Mouse (Mus musculus) forebrain, embryonic 14.5 days (tissue): ENCODE results near the gene Foxp1. TPM values are rescaled to one million over a fixed set of nuclear protein-coding genes. Genes with fewer than 3 reads are reported as not detected.
A peak's percentile ranks its signal among the peaks of the same experiment; 100 is the strongest.

Experiments
- ATAC-seq: fragments of 200-750 bp; cut with Nextera tagmentation; 2 replicates; pipeline ENCODE4 v1.8.0; 2017; ENCODE audit warnings: mild to moderate bottlenecking, moderate library complexity
- DNase-seq: peaks from one replicate; pipeline ENCODE4 v3.0.0-alpha.2; 2015; ENCODE audit warnings: low spot score
- H3K27ac ChIP-seq: fragments of 300-500 bp; sonication (generic); 2 replicates; pipeline ENCODE4 v1.5.1; 2014; ENCODE audit warnings: low read depth, mild to moderate bottlenecking, control low read depth, low read length, moderate library complexity
- H3K27me3 ChIP-seq: fragments of 300-500 bp; sonication (generic); replicated peaks from 2 replicates; pipeline ENCODE4 v1.6.1; 2014; ENCODE audit warnings: low read length, control low read depth, mixed read lengths; ENCODE audit not compliant: control insufficient read depth, insufficient read depth
- H3K36me3 ChIP-seq: fragments of 300-500 bp; sonication (generic); 2 replicates; pipeline ENCODE4 v1.6.1; 2014; ENCODE audit warnings: low read length, control low read depth; ENCODE audit not compliant: control insufficient read depth, insufficient read depth
- H3K4me1 ChIP-seq: fragments of 300-500 bp; sonication (generic); 2 replicates; pipeline ENCODE4 v1.6.1; 2014; ENCODE audit warnings: antibody characterized with exemption, low read length, control low read depth; ENCODE audit not compliant: control insufficient read depth, insufficient read depth
- H3K4me2 ChIP-seq: fragments of 300-500 bp; sonication (generic); 2 replicates; pipeline ENCODE4 v1.6.1; 2014; ENCODE audit warnings: mild to moderate bottlenecking, control low read depth, low read length
- H3K4me3 ChIP-seq: fragments of 300-500 bp; sonication (generic); 2 replicates; pipeline ENCODE4 v1.5.1; 2014; ENCODE audit warnings: low read depth, low read length, control low read depth
- H3K9ac ChIP-seq: fragments of 300-500 bp; sonication (generic); 2 replicates; pipeline ENCODE4 v1.6.1; 2014; ENCODE audit warnings: mild to moderate bottlenecking, low read length, control low read depth, moderate library complexity
- H3K9me3 ChIP-seq: fragments of 300-500 bp; sonication (generic); replicated peaks from 2 replicates; pipeline ENCODE4 v1.6.1; 2016; ENCODE audit warnings: low read length, control low read depth, mixed read lengths; ENCODE audit not compliant: control insufficient read depth
- WGBS: fragments of 180-500 bp; shearing (Covaris S2); extraction: QIAGEN DNeasy Blood & Tissue Kit; methylation state at CpG from one replicate; pipeline ENCODE4 v1.1.7; 2014; 5-methylcytosine and 5-hydroxymethylcytosine counted together
- polyA plus RNA-seq: library from polyadenylated mRNA; unstranded; fragments of >200 nt; fragmentation: Nextera tagmentation; extraction: Ambion mirVana; gene quantifications from 2 replicates; pipeline ENCODE4 v1.2.1, GENCODE M21; 2014

Foxp1 gene
- 63.3 and 89.2 TPM in 2 replicates for polyA plus RNA-seq

GRCm38 (mm10) chr6:99522359-99523108, at the start of gene Foxp1:
Gene Foxp1, minus strand, starts transcription at chr6:99522721.
- ATAC-seq (peak; percentile 66), DNase-seq (peak; percentile 93)
- Histone ChIP-seq H3K9ac (peak within 1 kb of the TSS; percentile 96), H3K27ac (peak within 1 kb of the TSS; percentile 100), H3K4me2 (peak within 1 kb of the TSS; percentile 98), H3K4me1 (0 out of 2 replicates have a peak, but pooled peaks cover 3% of the 10 kb centered on the region), H3K27me3 (no peaks in the 10 kb centered on the region), H3K36me3 (no peaks in the 10 kb centered on the region), H3K9me3 (peaks cover 5% of the 10 kb centered on the region), H3K4me3 (peak within 1 kb of the TSS; percentile 77)
- under 1% methylated on average over 66 of the region's 72 CpGs for whole genome bisulfite sequencing

DNA sequence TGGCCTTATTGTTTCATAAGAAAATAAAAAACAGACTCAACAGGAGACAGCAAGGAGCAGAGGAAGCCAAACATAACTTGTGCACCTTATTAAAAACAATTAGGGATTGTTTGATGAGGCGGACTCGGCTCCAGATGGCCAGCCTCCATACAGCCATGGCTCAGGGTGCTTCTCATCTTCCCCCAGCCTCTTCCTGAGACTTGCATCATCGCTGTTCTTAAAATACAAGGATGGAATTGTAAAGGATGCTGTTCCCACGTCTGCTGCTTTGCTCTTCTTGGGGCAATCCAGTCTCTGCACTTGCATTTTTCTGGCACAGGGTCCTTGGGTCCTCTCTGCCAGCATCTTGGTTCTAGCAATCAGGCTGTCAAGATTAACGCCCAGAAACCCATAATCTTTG, 49.5 kb upstream of the Foxp1 start:
- DNase-seq: no peak
- Histone ChIP-seq H3K27ac (no peak overlapping the region), H3K9ac (no peak overlapping the region), H3K36me3 (no peaks in the 10 kb centered on the region), H3K9me3 (no peaks in the 10 kb centered on the region), H3K4me2 (no peak overlapping the region), H3K27me3 (no peaks in the 10 kb centered on the region), H3K4me3 (no peak overlapping the region), H3K4me1 (no peaks in the 10 kb centered on the region)
- WGBS: 74% methylated on average over 5 of the region's 5 CpGs
- no peak for ATAC-seq

DNA sequence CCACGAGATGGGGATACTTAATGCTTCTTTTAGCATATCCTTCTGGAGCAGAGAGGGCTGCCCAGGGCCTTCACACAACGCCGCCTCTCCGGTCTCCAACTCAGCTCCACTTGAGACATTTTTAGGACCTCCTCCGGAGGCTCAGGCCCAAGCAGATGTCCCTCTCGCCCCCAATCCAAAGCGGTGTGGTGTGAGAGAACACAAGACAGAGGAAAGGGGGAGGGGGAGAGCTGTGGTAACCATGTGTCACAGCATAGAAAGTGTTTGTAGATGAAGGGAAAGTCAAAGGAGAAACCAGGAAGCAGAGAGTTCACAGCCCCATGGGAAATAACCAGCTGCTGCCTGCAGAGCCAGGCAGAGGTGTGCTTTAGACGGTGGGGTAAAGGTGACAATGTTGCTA, 44.4 kb upstream of the Foxp1 start:
- H3K4me2 ChIP-seq: no peak overlapping the region
- WGBS: 81% methylated on average over 8 of the region's 8 CpGs
- no peak overlapping the region for H3K9ac ChIP-seq
- no peak overlapping the region for H3K4me3 ChIP-seq
- H3K27ac ChIP-seq: no peak overlapping the region
- no peaks in the 10 kb centered on the region for H3K27me3 ChIP-seq
- no peaks in the 10 kb centered on the region for H3K36me3 ChIP-seq
- ATAC-seq: no peak
- H3K9me3 ChIP-seq: no peaks in the 10 kb centered on the region
- no peak for DNase-seq
- no peaks in the 10 kb centered on the region for H3K4me1 ChIP-seq

GRCm38 (mm10) chr6:99564766-99565165, 42.2 kb upstream of the Foxp1 start:
- ATAC-seq: no peak
- Histone ChIP-seq H3K9me3 (no peaks in the 10 kb centered on the region), H3K36me3 (no peaks in the 10 kb centered on the region), H3K4me1 (no peaks in the 10 kb centered on the region), H3K4me3 (no peak overlapping the region), H3K27ac (no peak overlapping the region), H3K9ac (no peak overlapping the region), H3K27me3 (no peaks in the 10 kb centered on the region), H3K4me2 (no peak overlapping the region)
- 75% methylated on average over 3 of the region's 3 CpGs for WGBS
- no peak for DNase-seq

GRCm38 (mm10) chr6:99556950-99557349, 34.4 kb upstream of the Foxp1 start:
- no peak overlapping the region for H3K9ac ChIP-seq
- no peaks in the 10 kb centered on the region for H3K4me1 ChIP-seq
- 89% methylated on average over 5 of the region's 5 CpGs for WGBS
- no peaks in the 10 kb centered on the region for H3K36me3 ChIP-seq
- H3K4me2 ChIP-seq: no peak overlapping the region
- no peak overlapping the region for H3K4me3 ChIP-seq
- DNase-seq (no peak), ATAC-seq (no peak)
- H3K27me3 ChIP-seq: no peaks in the 10 kb centered on the region
- no peaks in the 10 kb centered on the region for H3K9me3 ChIP-seq
- H3K27ac ChIP-seq: no peak overlapping the region

- Histone ChIP-seq H3K27me3 (no peaks in the 10 kb centered on the region), H3K27ac (no peak overlapping the region), H3K9me3 (no peaks in the 10 kb centered on the region), H3K4me2 (no peak overlapping the region), H3K9ac (no peak overlapping the region), H3K36me3 (no peaks in the 10 kb centered on the region), H3K4me3 (no peak overlapping the region), H3K4me1 (no peaks in the 10 kb centered on the region)
- ATAC-seq: no peak
- no peak for DNase-seq
- 89% methylated on average over 1 of the region's 1 CpGs for WGBS
Measured at GRCm38 (mm10) chr6:99552816-99553215, 30.3 kb upstream of the Foxp1 start.

DNA sequence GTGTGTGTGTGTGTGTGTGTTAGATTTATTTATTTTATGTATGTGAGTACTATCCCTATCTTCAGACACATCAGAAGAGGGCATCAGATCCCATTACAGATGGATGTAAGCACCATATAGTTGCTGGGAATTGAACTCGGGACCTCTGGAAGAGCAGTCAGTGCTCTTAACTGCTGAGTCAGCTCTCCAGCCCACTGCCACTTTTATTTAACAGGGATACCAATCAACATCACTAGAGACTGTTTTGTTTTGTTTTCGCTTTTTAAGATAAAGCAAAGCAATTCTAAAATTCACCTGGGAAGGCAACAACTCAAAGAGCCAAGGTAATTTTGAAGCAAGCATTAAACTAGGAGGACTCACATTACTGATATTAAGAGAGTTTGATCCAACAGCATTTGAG, 23.9 kb upstream of the Foxp1 start:
- H3K27me3 ChIP-seq: no peaks in the 10 kb centered on the region
- ATAC-seq (no peak), DNase-seq (no peak)
- H3K36me3 ChIP-seq: no peaks in the 10 kb centered on the region
- H3K9ac ChIP-seq: no peak overlapping the region
- no peak overlapping the region for H3K4me3 ChIP-seq
- H3K4me2 ChIP-seq: no peak overlapping the region
- H3K9me3 ChIP-seq: no peaks in the 10 kb centered on the region
- H3K27ac ChIP-seq: no peak overlapping the region
- H3K4me1 ChIP-seq: no peaks in the 10 kb centered on the region
- 94% methylated on average over 2 of the region's 2 CpGs for WGBS

- Histone ChIP-seq H3K9ac (no peak overlapping the region), H3K4me1 (no peaks in the 10 kb centered on the region), H3K36me3 (no peaks in the 10 kb centered on the region), H3K9me3 (no peaks in the 10 kb centered on the region), H3K27me3 (no peaks in the 10 kb centered on the region), H3K27ac (no peak overlapping the region), H3K4me2 (no peak overlapping the region), H3K4me3 (no peak overlapping the region)
- no peak for DNase-seq
- 74% methylated on average over 6 of the region's 6 CpGs for WGBS
- ATAC-seq: no peak
Measured at GRCm38 (mm10) chr6:99545437-99545836, 22.9 kb upstream of the Foxp1 start.

- no peak for ATAC-seq
- DNase-seq: no peak
- Histone ChIP-seq H3K4me1 (no peaks in the 10 kb centered on the region), H3K9me3 (no peaks in the 10 kb centered on the region), H3K36me3 (no peaks in the 10 kb centered on the region), H3K9ac (no peak overlapping the region), H3K4me3 (no peak overlapping the region), H3K27ac (no peak overlapping the region), H3K27me3 (no peaks in the 10 kb centered on the region), H3K4me2 (no peak overlapping the region)
- WGBS: 60% methylated on average over 3 of the region's 3 CpGs
Measured at GRCm38 (mm10) chr6:99541105-99541504, 18.6 kb upstream of the Foxp1 start.
